Mouse (Mus musculus) erythroid progenitor cell, adult 5-6 weeks (primary cell): ENCODE measurements around the gene Aknad1. TPM values are rescaled to one million over a fixed set of nuclear protein-coding genes. Genes with fewer than 3 reads are reported as not detected.

Experiments
- ATAC-seq: replicated peaks from 2 replicates; pipeline ENCODE4 v1.8.0; 2016; ENCODE audit warnings: moderate number of reproducible peaks, mild to moderate bottlenecking, moderate TSS enrichment, inconsistent platforms; ENCODE audit not compliant: poor library complexity, low FRiP score, severe bottlenecking
- total RNA-seq, 2 experiments: library from RNA; stranded (forward) in 1 of 2; stranded (reverse) in 1 of 2; fragments of 150-400 nt in 1 of 2; fragments of 186-747, 209-891 nt in 1 of 2; gene quantifications; 2 replicates each; pipeline versions ENCODE4 v1.2.3 to v1.2.4; 2015 to 2017; ENCODE audit warnings: low replicate concordance in 2 of 2

Gene Aknad1
- total RNA-seq, 2 experiments from 2014 or later, result 0.42 TPM; not detected in 1

GRCm38 (mm10) chr3:108737761-108738160 lies 1.7 kb upstream of the Aknad1 start:
- no peak for ATAC-seq

GRCm38 (mm10) chr3:108744060-108744459 lies 4.6 kb downstream of the Aknad1 start:
- ATAC-seq, result no peak

DNA sequence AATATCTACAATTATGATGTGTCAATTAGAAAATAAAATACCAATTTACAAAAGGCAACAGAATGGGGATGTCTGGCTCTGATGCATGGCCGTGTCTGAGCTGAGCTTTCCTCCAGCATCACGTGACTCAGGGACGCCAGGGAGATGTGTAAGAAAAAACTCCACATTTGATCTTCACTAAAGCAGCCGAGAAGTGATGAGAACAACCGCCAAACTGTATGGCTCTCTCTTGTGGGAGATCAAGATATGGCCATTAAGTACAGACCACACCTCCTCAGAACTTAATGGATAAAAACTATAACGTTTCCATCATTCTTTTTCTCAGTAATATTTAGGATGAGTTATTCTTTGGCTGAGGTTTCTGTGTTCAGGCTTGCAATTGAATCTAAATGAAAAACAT lies 11.6 kb downstream of the Aknad1 start:
- peak; percentile 77 for ATAC-seq

GRCm38 (mm10) chr3:108751691-108752090 lies 12.2 kb downstream of the Aknad1 start:
- ATAC-seq, result peak; percentile 82

GRCm38 (mm10) chr3:108754541-108754940 lies 15.1 kb downstream of the Aknad1 start:
- ATAC-seq, result peak; percentile 67

- 0 out of 2 replicates have a peak, but pooled peaks have one; percentile 13 for ATAC-seq
Observed at GRCm38 (mm10) chr3:108755542-108755941, 16.1 kb downstream of the Aknad1 start.

- no peak for ATAC-seq
Observed at GRCm38 (mm10) chr3:108756131-108756530, 16.7 kb downstream of the Aknad1 start.

DNA sequence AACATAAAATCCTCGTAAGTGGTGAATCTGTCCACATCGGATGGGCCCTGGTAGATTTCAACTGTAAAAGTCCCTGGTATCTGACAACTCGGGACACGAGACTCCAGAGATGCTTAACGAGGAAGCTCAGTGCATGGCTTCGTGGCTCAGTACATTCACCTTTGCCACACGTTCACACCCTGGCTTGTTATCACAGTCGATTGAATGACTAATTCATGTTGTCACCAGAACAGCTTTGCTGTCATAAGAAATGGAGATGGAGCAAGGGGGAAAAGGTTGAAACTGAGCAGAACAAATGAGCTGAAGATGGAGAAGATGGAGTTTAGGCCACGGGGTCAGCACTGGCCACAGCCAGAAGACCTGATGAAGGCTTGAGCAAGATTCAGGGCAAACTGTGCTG lies 18.1 kb downstream of the Aknad1 start:
- no peak for ATAC-seq

- ATAC-seq, result no peak
Observed at GRCm38 (mm10) chr3:108759566-108760420, 20.3 kb downstream of the Aknad1 start.

DNA sequence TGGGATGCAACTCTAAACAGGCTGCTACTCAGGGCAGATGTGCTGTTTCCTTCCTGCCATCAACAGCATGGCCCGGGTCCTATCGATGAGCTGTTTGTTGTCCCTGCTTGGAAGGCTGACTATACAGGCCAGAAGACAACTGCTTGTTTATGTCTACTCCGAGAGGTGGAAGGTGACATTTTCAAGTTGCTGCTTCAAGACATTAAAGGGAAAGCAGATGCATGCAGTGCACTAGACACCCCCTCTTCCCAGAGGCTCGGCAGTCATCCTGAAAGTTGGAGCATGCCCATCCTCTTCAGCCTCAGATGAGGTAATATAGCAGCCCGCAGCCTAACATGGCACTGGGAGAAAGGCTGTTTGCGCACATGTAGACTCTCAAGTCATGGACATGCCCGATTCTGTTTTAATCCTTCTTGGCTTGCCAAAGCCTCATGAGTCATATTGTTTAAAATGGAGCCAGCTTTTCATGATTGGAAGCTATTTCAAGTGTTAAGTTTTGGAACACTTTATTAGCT lies 23.2 kb downstream of the Aknad1 start:
- no peak for ATAC-seq

- ATAC-seq, result no peak
Observed at GRCm38 (mm10) chr3:108763691-108764090, 24.2 kb downstream of the Aknad1 start.

DNA sequence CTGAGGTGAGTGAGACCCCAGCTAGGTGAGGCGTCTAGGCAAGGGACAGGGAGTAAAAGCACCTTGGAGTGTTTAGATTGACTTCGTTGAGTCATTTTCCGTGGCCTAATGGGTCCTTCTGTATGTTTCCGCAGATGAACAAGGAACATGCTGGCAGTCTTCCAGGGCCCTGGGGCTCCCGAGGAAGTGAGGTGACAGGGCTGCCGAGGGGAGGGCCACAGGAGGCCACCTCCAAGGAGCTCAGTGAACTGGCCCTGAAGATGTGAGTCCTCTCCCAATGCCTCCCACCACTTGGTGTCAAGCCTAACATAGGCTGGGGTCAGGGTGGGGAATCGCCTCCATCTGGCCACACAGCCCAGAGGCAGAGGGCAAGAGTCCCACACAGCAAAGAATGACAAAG lies 25.5 kb downstream of the Aknad1 start:
- no peak for ATAC-seq

DNA sequence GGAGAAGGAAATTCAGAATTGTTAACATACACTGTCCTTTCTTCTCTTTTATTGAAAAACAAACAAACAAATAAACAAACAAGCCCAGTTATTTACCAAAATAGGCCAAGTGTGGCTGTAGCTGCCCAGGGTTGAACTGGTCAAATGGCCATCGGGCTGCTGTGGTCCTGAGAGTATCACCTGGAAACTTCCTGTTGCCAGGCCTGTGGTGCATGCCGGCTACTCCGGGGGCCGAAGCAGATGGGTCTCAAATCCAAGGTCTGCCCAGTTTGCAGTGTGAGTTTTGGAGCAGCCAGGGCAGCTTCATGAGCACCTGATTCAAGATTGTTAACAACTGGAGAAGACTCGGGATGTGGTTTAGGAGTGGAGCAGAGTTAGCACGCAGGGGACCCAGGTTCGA lies 26.0 kb downstream of the Aknad1 start:
- ATAC-seq, result no peak

DNA sequence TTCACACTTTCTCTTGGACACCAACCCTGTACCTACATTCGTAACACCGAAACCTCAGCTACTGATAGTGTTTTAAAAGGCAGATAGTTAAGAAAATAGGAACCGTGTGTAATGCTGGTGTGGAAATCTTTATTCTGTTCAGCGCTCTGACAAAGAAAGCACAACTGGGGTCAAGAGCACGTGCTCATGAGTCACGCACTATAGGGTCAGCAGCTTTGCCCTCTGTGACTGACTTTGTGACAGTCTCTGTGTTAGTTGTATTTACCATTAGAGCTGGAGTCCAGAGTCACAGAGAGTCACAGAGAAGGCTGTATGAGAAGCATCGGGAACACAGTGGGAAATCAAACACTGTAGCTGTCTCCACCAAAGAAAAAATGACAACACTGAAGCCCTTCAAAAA lies 27.5 kb downstream of the Aknad1 start:
- no peak for ATAC-seq

DNA sequence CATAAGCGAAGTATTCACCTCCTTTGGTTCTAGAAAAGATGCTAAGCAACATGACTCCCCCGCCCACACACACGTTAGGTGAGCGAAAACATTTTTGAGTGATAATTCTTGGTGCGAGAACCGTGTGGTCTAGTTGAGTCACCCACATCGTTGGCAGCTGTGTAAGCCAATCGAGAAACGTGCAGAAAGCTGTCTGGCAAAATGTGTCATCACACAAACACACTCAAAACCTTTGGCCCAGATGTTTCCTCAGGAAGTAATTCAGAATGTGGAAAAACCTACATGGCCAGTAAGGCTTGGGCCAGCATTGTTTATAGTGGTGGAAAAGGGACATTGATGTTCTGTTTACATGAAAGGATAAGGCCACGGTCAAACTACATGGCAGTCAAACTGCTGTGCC lies 28.0 kb downstream of the Aknad1 start:
- no peak for ATAC-seq

- no peak for ATAC-seq
Observed at GRCm38 (mm10) chr3:108769547-108769946, 30.1 kb downstream of the Aknad1 start.

DNA sequence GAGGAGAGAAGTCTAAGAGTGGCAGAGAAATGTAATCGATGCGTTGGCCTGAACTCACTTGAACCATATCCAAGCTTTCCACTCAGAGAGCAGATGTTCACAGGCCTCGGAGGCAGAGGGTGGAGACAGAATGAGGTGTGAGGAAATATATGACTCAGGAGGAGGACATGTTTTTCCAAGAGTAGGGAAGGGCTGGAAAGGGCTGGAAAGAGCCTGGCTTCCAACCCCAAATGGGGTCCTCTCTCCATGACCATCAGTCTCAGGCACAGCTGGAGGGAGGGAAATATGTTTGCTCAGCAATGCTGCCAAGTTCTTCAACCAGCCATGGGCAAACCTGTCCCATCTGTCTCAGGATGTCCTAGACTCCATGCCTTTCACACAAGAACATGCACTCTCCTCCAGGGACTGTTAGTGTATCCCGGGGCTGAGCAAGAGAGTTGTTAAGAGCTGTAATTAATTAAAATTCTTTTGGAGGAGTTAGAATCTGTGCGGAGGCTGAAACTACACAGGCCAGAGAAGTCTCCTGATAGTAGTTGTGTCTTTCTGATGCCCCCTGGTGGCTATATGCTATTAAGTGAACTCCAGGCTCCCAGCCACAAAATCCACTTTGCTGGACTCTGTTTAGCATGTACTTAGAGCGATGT lies 31.4 kb downstream of the Aknad1 start:
- peak; percentile 91 for ATAC-seq

- ATAC-seq, result no peak
Observed at GRCm38 (mm10) chr3:108772211-108772610, 32.8 kb downstream of the Aknad1 start.

DNA sequence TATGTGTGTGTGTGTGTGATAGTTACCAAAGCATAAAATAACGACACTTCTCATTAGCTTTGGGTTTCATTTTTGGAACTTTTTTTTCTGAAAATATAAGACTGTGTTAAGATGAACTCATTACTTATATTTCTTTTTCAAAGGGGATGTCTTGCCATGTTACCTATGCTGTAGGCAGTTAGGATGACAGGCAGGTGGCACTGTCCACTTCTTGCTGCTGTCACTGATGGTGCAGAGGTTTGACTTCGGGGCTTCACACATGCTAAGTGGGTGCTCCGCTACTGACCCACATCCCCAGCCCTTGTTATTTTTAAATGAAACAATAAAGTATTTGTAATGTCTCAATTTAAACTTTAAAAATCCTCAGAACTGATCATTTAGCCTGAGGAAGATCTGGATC lies 33.4 kb downstream of the Aknad1 start:
- ATAC-seq, result no peak

DNA sequence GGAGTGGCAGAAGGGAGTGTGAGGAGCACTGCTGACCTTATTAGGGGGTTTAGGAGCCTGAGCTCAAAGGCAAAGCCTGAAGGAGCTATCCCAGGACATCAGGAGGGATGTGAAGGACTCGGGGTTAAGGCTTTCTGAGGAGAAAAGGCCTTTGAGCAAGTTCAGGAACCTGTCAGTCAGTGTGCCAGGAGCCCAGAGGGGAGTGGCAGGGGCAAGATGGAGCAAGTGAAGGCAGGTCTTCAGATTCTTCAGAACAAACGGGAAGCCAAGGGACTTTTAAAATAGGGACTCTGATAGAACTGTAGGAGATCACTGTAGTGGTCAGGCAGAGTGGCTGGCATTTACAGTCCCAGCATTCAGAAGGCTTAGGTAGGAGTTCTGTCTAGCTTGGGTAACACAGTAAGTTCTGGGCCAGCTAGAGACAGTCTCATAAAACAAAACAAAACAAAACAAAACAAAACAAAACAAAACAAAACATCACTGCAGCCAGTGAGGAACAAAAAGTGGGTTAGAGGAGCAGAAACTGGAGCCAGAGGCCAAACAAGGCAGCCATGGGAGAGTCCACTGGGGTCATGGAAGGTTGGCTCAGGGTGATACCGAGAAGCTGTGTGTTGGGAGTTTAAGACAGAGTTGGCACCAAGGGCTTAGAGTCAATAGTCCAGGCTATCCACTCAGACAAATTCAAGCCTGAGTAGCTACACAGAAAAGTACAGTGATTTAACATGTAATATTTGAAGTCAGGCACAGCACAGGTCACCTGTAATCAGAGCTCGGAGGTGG lies 39.5 kb downstream of the Aknad1 start:
- ATAC-seq, result no peak
